Mouse (Mus musculus) forelimb bud, embryonic 11.5 days (tissue): ENCODE results near the gene Trank1.
A peak's percentile ranks its signal among the peaks of the same experiment; 100 is the strongest.

ENCODE experiments used
- DNase-seq: peaks from one replicate; pipeline ENCODE4 v3.0.0-alpha.2; 2012; ENCODE audit warnings: low read depth, low spot score

Gene Trank1

DNA sequence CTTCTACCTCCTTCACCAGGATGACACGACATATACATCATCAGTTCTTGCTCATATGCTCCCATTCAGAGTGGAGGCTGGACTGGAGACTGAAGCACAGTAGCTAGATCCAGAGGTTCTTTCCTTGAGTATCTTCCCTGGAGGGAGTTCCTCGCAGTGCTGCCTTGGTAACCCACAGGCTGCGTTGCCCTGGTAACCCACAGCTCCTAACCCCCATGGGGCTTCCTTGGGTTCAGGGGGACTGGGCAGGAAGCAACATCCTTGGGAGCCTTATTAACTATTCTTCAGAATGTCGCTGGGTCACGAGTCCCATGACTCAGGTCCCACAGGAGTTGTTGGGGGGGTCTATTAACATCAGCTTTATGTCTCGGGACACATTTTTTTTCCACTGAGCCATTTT is 113.6 kb downstream of the Trank1 start:
- DNase-seq, result no peak

DNA sequence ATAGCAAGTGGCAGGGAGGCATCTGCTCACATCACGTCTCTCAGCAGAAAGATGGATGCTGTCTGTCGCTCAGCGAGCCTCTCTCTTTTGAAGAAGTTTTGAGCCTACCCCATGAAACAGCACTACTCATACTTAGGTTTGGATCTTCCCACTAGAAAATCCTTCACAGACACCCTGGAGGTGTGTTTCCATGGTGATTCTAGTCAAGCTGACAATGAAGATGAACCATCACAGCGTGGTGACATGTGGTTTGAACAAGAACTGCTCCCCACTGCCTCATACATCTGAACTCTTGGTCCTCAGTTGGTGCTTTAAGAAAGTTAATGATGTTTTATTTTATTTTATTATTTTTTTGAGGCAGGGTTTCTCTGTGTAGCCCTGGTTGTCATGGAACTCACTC is 114.4 kb downstream of the Trank1 start:
- DNase-seq, result no peak

DNA sequence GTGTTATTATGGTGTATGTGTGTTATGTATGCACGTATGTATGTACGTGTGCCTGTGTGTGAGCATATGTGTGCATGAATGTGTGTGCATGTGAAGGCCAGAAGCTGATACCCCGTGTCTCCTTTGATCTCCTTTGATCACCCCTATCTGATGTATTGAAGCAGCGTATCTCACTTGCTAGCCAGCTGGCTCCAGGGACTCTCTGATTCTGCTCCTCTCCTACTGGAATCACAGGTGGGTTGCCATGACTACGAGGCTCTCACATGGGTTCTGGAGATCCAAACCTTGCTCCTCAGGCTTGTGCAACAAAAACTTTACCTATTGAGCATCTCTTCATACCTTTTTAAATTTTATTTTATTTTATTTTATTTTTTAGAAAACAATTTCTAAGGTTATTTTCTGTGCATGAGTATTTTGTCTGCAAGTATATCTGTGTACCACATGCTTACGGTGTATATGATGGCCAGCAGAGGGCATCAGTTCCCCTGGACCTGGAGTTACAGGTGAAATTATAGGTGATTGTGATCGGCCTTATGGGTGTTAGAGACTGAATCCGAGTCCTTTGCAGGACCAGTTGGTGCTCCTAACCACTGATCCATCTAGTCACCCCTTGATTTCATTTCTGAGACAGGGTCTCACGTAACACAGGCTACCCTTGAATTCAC is 116.5 kb downstream of the Trank1 start:
- no peak for DNase-seq

GRCm38 (mm10) chr9:111428698-111429362 is 117.3 kb downstream of the Trank1 start:
- DNase-seq, result no peak

DNA sequence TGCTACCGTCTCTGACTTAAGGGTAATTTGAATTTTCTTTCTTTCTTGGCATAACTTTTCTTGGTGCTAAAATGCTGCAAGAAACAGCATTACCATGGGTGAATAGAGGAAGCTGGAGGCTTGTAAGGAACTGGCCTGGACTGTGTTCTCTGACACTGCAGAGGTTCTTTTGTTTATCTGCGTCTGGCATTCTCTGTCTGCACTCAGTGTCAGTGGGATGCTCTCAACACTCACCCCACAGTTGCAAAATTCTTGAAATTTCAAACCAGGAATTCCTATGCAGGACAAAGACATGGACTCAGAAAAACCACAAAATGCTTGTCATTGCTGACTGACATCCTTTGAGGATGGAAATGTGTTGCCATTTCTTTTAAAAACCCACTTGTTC is 117.8 kb downstream of the Trank1 start:
- peak; percentile 21 for DNase-seq

- DNase-seq, result no peak
Measured at GRCm38 (mm10) chr9:111435429-111435828, 123.9 kb downstream of the Trank1 start.

- no peak for DNase-seq
Measured at GRCm38 (mm10) chr9:111438904-111439835, 127.6 kb downstream of the Trank1 start, which contains the start of gene Dclk3. Gene Dclk3, plus strand, starts transcription at chr9:111439081.

DNA sequence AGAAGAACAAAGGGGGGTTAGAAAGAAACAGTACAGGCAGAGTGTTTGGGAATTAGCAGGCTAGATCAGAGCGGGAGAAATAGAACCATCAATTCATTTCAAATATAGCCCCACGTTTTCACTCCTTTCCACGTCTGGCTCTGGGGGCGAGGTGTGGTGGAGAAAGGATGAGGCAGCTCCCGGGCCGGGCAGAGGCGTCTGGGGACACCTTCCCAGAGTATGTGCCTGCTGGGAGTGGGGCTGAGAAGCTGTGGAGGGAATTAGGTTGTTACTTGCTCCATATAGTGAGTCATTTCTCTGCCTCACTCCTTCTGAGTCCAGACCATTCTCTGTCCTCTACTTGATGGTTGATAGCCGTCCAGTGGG is 128.3 kb downstream of the Trank1 start:
- no peak for DNase-seq

GRCm38 (mm10) chr9:111440446-111440845 is 128.9 kb downstream of the Trank1 start:
- no peak for DNase-seq

DNA sequence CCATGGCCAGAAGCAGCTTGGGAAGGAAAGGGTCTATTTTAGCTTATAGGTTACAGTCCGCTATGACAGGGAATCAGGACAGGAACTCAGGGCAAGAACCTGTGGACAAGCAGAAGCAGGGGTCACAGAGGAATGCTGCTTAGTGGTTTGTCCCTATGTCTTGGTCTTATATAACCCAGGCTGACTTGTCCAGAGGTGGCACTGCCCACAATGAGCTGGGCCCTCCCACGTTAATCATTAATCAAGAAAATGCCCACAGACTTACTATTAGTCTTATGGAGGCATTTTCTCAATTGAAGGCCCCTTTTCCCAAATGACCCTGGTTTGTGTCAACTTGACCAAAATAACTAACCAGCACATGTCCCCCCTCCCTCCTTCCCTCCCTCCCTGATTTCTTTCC is 129.6 kb downstream of the Trank1 start:
- no peak for DNase-seq
